Mouse (Mus musculus) hindbrain, embryonic 14.5 days (tissue): ENCODE data around the gene Prkce. TPM values are rescaled to one million over a fixed set of nuclear protein-coding genes. Genes with fewer than 3 reads are reported as not detected.

Experiments used
- ATAC-seq: fragments of 200-750 bp; cut with Nextera tagmentation; 2 replicates; pipeline ENCODE4 v1.8.0; 2017; ENCODE audit warnings: moderate number of reproducible peaks, mild to moderate bottlenecking, moderate TSS enrichment, moderate library complexity; ENCODE audit not compliant: low FRiP score
- DNase-seq: peaks from one replicate; pipeline ENCODE4 v3.0.0-alpha.2; 2015; ENCODE audit warnings: low spot score
- H3K27ac ChIP-seq: fragments of 300-500 bp; sonication (generic); 2 replicates; pipeline ENCODE4 v1.5.1; 2014; ENCODE audit warnings: mild to moderate bottlenecking, moderate library complexity
- H3K27me3 ChIP-seq: fragments of 300-500 bp; sonication (generic); 2 replicates; pipeline ENCODE4 v1.6.1; 2014; ENCODE audit warnings: mild to moderate bottlenecking, low read length, mixed read lengths; ENCODE audit not compliant: control insufficient read depth, insufficient read depth
- H3K36me3 ChIP-seq: fragments of 300-500 bp; sonication (generic); replicated peaks from 2 replicates; pipeline ENCODE4 v1.6.1; 2014; ENCODE audit not compliant: control insufficient read depth, insufficient read depth
- H3K4me1 ChIP-seq: fragments of 300-500 bp; sonication (generic); replicated peaks from 2 replicates; pipeline ENCODE4 v1.6.1; 2014; ENCODE audit warnings: antibody characterized with exemption, low read length, mixed read lengths; ENCODE audit not compliant: control insufficient read depth, insufficient read depth
- H3K4me2 ChIP-seq: fragments of 300-500 bp; sonication (generic); replicated peaks from 2 replicates; pipeline ENCODE4 v1.6.1; 2014; ENCODE audit warnings: mild to moderate bottlenecking, moderate library complexity
- H3K4me3 ChIP-seq: fragments of 300-500 bp; sonication (generic); replicated peaks from 2 replicates; pipeline ENCODE4 v1.5.1; 2014; ENCODE audit warnings: mild to moderate bottlenecking, low read length
- H3K9ac ChIP-seq: fragments of 300-500 bp; sonication (generic); 2 replicates; pipeline ENCODE4 v1.6.1; 2014
- H3K9me3 ChIP-seq: fragments of 300-500 bp; sonication (generic); 2 replicates; pipeline ENCODE4 v1.6.1; 2016; ENCODE audit warnings: low read length; ENCODE audit not compliant: control insufficient read depth
- WGBS: fragments of 180-500 bp; shearing (Covaris S2); extraction: QIAGEN DNeasy Blood & Tissue Kit; methylation state at CpG from one replicate; pipeline ENCODE4 v1.1.7; 2014; 5-methylcytosine and 5-hydroxymethylcytosine counted together
- polyA plus RNA-seq: library from polyadenylated mRNA; unstranded; fragments of >200 nt; fragmentation: Nextera tagmentation; extraction: Ambion mirVana; gene quantifications from 2 replicates; pipeline ENCODE4 v1.2.1, GENCODE M21; 2014

Gene Prkce
- polyA plus RNA-seq, 1 experiment from 2014 or later: 38.7 TPM

DNA sequence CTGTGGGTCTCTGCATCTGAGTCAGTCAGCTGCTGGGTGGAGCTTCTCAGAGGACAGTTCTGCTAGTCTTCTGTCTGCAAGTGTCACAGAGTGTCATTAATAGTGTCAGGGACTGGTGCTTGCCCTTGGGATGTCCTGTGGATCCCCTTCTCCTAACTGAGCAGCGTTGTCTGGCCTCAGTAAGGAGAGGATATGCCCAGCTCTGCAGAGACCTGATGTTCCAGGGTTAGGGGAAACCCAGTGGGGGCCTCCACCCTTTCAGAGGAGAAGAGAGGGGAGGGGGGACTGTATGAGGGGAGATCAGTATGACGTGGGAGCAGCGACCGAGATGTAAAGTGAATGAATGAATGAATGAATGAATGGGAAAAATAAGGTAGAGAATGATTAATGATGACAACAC, 160.4 kb downstream of the Prkce start:
- Histone ChIP-seq H3K27ac (no peak overlapping the region), H3K4me1 (peaks cover 43% of the 10 kb centered on the region), H3K27me3 (no peaks in the 10 kb centered on the region), H3K36me3 (no peaks in the 10 kb centered on the region), H3K9me3 (no peaks in the 10 kb centered on the region), H3K4me2 (no peak overlapping the region), H3K9ac (no peak overlapping the region), H3K4me3 (no peak overlapping the region)
- DNase-seq (no peak), ATAC-seq (no peak)
- WGBS: 76% methylated on average over 4 of the region's 4 CpGs

DNA sequence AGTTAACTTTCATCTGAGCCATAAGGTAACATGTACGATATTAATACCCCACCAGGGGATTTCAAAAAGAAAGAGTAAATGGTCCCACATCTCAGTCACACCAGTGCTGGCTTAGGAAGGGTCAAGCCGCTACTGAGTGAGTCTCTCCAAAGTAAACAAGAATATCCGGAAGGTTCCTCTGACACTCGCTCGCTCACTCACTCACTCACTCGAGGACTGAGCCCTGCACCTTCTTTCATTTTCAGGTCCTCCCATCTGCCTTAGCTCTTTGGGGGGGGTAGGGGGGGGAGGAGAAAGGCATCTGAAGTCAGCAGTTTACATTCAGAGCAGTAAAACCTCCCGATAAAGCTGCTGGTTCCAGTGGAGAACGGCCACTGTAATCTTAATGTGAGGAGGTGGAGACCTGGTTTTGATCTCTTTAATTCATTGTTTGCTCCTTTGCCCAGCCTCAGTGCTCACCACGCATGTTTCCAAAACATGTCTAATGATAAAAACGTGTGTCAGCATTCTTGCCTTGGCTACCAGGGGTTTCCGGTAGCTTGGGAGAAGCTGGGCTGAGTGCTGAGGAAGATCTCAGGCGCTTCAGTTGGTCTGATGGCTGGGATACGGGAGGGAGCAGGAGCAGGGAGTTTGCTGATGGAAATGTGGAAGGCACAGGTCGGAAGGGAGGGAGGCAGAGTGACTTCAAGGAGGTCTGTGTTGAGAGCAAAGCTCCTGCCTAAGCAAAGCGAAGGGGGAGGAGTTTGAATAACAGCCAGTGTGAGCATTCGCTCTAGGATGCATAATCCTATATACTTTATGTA, 161.9 kb downstream of the Prkce start:
- Histone ChIP-seq H3K4me2 (no peak overlapping the region), H3K36me3 (no peaks in the 10 kb centered on the region), H3K4me1 (peaks cover 34% of the 10 kb centered on the region), H3K9me3 (no peaks in the 10 kb centered on the region), H3K27me3 (no peaks in the 10 kb centered on the region), H3K27ac (0 out of 2 replicates have a peak overlapping the region, but pooled peaks have one; percentile 71), H3K4me3 (no peak overlapping the region), H3K9ac (no peak overlapping the region)
- DNase-seq (no peak), ATAC-seq (peak; percentile 28; the same call in 1 of the 2 replicates)
- WGBS: 43% methylated on average over 16 of the region's 16 CpGs

- no peak for DNase-seq
- Histone ChIP-seq H3K4me3 (no peak overlapping the region), H3K9ac (peak overlapping the region; percentile 33; the same call in 1 of the 2 replicates)
Observed at GRCm38 (mm10) chr17:86330076-86330955, 162.7 kb downstream of the Prkce start.

GRCm38 (mm10) chr17:86331835-86332234, 164.2 kb downstream of the Prkce start:
- H3K27ac ChIP-seq: 0 out of 2 replicates have a peak overlapping the region, but pooled peaks have one; percentile 2
- H3K4me1 ChIP-seq: peaks cover 31% of the 10 kb centered on the region
- no peaks in the 10 kb centered on the region for H3K27me3 ChIP-seq
- 76% methylated on average over 8 of the region's 8 CpGs for WGBS
- H3K4me2 ChIP-seq: no peak overlapping the region
- no peaks in the 10 kb centered on the region for H3K36me3 ChIP-seq
- DNase-seq (no peak), ATAC-seq (no peak)
- peak overlapping the region; percentile 26; the same call in 1 of the 2 replicates for H3K9ac ChIP-seq
- H3K4me3 ChIP-seq: no peak overlapping the region
- no peaks in the 10 kb centered on the region for H3K9me3 ChIP-seq

More at GRCm38 (mm10) chr17:86330076-86330955, 162.7 kb downstream of the Prkce start:
- Histone ChIP-seq H3K4me1 (peaks cover 31% of the 10 kb centered on the region), H3K27ac (peak overlapping the region; percentile 71), H3K36me3 (no peaks in the 10 kb centered on the region), H3K4me2 (no peak overlapping the region), H3K9me3 (no peaks in the 10 kb centered on the region), H3K27me3 (no peaks in the 10 kb centered on the region)
- WGBS: 41% methylated on average over 16 of the region's 16 CpGs
- peak; percentile 39; the same call in 1 of the 2 replicates for ATAC-seq

- H3K27ac ChIP-seq: no peak overlapping the region
- no peak overlapping the region for H3K4me2 ChIP-seq
- no peaks in the 10 kb centered on the region for H3K27me3 ChIP-seq
- DNase-seq (no peak), ATAC-seq (no peak)
- no peak overlapping the region for H3K9ac ChIP-seq
- H3K4me1 ChIP-seq: peaks cover 16% of the 10 kb centered on the region
- 91% methylated on average over 4 of the region's 4 CpGs for WGBS
- H3K9me3 ChIP-seq: no peaks in the 10 kb centered on the region
- H3K36me3 ChIP-seq: no peaks in the 10 kb centered on the region
- no peak overlapping the region for H3K4me3 ChIP-seq
Observed at GRCm38 (mm10) chr17:86334990-86335389, 167.4 kb downstream of the Prkce start.

DNA sequence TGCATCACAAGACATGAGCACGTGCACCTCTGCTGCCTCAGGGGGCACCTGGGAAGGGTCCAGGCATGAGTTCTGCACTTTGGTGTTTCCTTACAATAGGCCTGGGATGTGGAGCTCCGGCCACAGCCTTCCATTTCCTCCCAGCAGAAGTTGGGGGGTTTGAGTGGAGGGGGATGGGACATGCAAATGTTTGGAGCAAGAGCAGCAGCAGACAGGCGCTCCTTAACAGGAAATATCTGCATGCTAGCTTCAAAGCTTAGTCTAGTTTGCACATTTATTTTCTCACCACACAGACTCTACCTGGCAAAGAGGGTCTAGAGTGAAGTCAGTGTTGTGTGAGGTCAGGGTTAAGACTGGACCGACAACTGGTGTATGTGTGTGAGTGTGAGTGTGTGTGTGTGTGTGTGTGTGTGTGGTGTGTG, 169.1 kb downstream of the Prkce start:
- no peak overlapping the region for H3K4me3 ChIP-seq
- no peaks in the 10 kb centered on the region for H3K9me3 ChIP-seq
- ATAC-seq (no peak), DNase-seq (no peak)
- no peaks in the 10 kb centered on the region for H3K36me3 ChIP-seq
- no peaks in the 10 kb centered on the region for H3K4me1 ChIP-seq
- H3K4me2 ChIP-seq: no peak overlapping the region
- no peaks in the 10 kb centered on the region for H3K27me3 ChIP-seq
- WGBS: 80% methylated on average over 4 of the region's 4 CpGs
- no peak overlapping the region for H3K9ac ChIP-seq
- no peak overlapping the region for H3K27ac ChIP-seq

DNA sequence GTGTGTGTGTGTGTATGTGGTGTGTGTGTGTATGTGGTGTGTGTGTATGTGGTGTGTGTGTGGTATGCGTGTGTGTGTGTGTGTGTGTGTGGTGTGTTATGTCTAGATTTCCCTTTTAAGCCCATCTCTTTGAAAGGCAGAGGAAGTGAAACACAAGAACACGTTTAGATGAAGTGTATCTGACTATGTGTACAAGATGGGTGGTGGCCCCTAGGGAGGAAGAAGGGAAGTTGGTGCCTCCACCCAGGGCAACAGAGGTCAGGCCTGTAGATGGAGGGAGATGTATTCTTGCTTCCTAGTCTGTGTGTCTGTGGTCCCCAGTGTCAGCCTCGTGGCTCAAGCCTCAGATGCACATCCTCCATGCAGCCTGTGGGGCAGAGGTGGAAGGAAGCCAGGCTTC, 169.5 kb downstream of the Prkce start:
- Histone ChIP-seq H3K4me1 (no peaks in the 10 kb centered on the region), H3K9me3 (no peaks in the 10 kb centered on the region), H3K27me3 (no peaks in the 10 kb centered on the region), H3K27ac (no peak overlapping the region), H3K4me3 (no peak overlapping the region), H3K36me3 (no peaks in the 10 kb centered on the region), H3K9ac (no peak overlapping the region), H3K4me2 (no peak overlapping the region)
- no peak for ATAC-seq
- no peak for DNase-seq
- WGBS: 80% methylated on average over 3 of the region's 3 CpGs

DNA sequence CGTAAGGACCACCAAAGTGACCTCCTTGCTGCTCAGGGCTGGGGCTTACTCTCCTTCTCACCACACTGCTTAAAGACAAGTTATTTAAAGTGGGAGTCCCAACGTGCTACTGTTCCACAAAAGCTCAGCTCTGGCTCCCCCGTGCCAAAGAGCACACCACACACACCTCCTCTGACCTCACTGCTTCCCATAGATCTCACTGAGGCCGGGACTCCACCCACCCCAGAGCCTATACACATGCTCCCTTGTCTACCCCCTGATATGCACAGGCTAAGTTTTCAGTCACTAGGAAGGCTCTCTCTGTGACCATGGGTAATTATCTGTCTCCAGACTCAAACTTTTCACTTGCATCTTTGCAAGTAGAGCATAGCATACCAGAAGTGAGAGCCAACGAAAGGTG, 170.7 kb downstream of the Prkce start:
- H3K4me3 ChIP-seq: no peak overlapping the region
- 80% methylated on average over 5 of the region's 5 CpGs for whole genome bisulfite sequencing
- no peak for ATAC-seq
- H3K9me3 ChIP-seq: no peaks in the 10 kb centered on the region
- no peaks in the 10 kb centered on the region for H3K4me1 ChIP-seq
- no peak overlapping the region for H3K27ac ChIP-seq
- H3K9ac ChIP-seq: no peak overlapping the region
- no peaks in the 10 kb centered on the region for H3K27me3 ChIP-seq
- H3K36me3 ChIP-seq: no peaks in the 10 kb centered on the region
- no peak for DNase-seq
- H3K4me2 ChIP-seq: no peak overlapping the region

DNA sequence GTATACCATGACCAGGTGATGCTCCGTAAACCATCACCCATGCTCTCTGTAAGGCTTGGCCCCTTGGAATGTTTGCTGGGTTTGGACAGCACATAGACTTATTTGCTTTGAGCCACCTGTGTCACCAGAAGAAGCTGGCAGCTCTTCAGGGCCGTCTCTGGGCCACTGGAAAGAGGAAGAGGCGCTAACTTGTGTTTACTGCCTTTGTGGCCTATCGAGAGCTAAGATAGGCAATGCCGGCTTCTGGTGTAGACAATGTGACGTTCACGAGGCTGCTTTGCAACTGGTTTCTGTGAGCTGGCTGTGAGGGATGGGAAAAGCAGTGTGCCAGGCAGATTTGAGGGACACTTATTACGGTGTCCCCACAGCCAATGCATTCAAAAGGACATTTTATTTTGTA, 176.4 kb downstream of the Prkce start:
- Histone ChIP-seq H3K9ac (no peak overlapping the region), H3K9me3 (no peaks in the 10 kb centered on the region), H3K27ac (no peak overlapping the region), H3K4me2 (no peak overlapping the region), H3K4me3 (no peak overlapping the region), H3K36me3 (no peaks in the 10 kb centered on the region), H3K4me1 (no peaks in the 10 kb centered on the region), H3K27me3 (no peaks in the 10 kb centered on the region)
- WGBS: 86% methylated on average over 8 of the region's 8 CpGs
- no peak for DNase-seq
- no peak for ATAC-seq
